Mouse (Mus musculus) liver, postnatal 0 days (tissue): Measurements from ENCODE around the gene Slc5a6. TPM values are rescaled to one million over a fixed set of nuclear protein-coding genes. Genes with fewer than 3 reads are reported as not detected.

Experiments
- ATAC-seq: fragments of 200-750 bp; cut with Nextera tagmentation; 2 replicates; pipeline ENCODE4 v1.8.0; 2017; ENCODE audit warnings: mild to moderate bottlenecking, moderate library complexity
- DNase-seq: peaks from one replicate; pipeline ENCODE4 v3.0.0-alpha.2; 2016
- H3K27ac ChIP-seq: fragments of 300-500 bp; sonication (generic); 2 replicates; pipeline ENCODE4 v1.5.1; 2014; ENCODE audit warnings: antibody characterized with exemption, moderate library complexity, mild to moderate bottlenecking, low read depth
- H3K27me3 ChIP-seq: fragments of 300-500 bp; sonication (generic); 2 replicates; pipeline ENCODE4 v1.6.1; 2014; ENCODE audit warnings: low read length, control low read depth, mixed read lengths; ENCODE audit not compliant: insufficient read depth
- H3K36me3 ChIP-seq: fragments of 300-500 bp; sonication (generic); replicated peaks from 2 replicates; pipeline ENCODE4 v1.6.1; 2014; ENCODE audit warnings: mild to moderate bottlenecking, control low read depth, low read length, moderate library complexity, mixed read lengths; ENCODE audit not compliant: insufficient read depth
- H3K4me1 ChIP-seq: fragments of 300-500 bp; sonication (generic); 2 replicates; pipeline ENCODE4 v1.6.1; 2014; ENCODE audit warnings: antibody characterized with exemption, mild to moderate bottlenecking, control low read depth; ENCODE audit not compliant: insufficient read depth
- H3K4me2 ChIP-seq: fragments of 300-500 bp; sonication (generic); 2 replicates; pipeline ENCODE4 v1.6.1; 2014; ENCODE audit warnings: low read depth, mild to moderate bottlenecking, low read length, moderate library complexity, mixed read lengths
- H3K4me3 ChIP-seq: fragments of 300-500 bp; sonication (generic); 2 replicates; pipeline ENCODE4 v1.5.1; 2014; ENCODE audit warnings: low read depth, low read length
- H3K9ac ChIP-seq: fragments of 300-500 bp; sonication (generic); replicated peaks from 2 replicates; pipeline ENCODE4 v1.6.1; 2014; ENCODE audit warnings: mild to moderate bottlenecking, moderate library complexity
- H3K9me3 ChIP-seq: fragments of 300-500 bp; sonication (generic); 2 replicates; pipeline ENCODE4 v1.6.1; 2016; ENCODE audit warnings: mild to moderate bottlenecking, control low read depth, low read length, mixed read lengths
- CTCF ChIP-seq: sonication (generic); IDR thresholded peaks from 2 replicates; pipeline ENCODE4 v1.5.1; 2016; ENCODE audit warnings: antibody characterized with exemption, low read depth
- EP300 ChIP-seq: IDR thresholded peaks from 2 replicates; pipeline ENCODE4 v1.6.1; 2016; ENCODE audit warnings: antibody characterized with exemption, low read depth, mild to moderate bottlenecking
- WGBS: fragments of 180-500 bp; shearing (Covaris S2); extraction: QIAGEN DNeasy Blood & Tissue Kit; methylation state at CpG from one replicate; pipeline ENCODE4 v1.1.7; 2014; ENCODE audit not compliant: insufficient replicate concordance; 5-methylcytosine and 5-hydroxymethylcytosine counted together
- polyA plus RNA-seq: library from polyadenylated mRNA; unstranded; fragments of >200 nt; fragmentation: Nextera tagmentation; extraction: Ambion mirVana; gene quantifications from 2 replicates; pipeline ENCODE4 v1.2.1, GENCODE M21; 2015

Gene Slc5a6
- polyA plus RNA-seq, 1 experiment from 2014 or later = 3.7 TPM

DNA sequence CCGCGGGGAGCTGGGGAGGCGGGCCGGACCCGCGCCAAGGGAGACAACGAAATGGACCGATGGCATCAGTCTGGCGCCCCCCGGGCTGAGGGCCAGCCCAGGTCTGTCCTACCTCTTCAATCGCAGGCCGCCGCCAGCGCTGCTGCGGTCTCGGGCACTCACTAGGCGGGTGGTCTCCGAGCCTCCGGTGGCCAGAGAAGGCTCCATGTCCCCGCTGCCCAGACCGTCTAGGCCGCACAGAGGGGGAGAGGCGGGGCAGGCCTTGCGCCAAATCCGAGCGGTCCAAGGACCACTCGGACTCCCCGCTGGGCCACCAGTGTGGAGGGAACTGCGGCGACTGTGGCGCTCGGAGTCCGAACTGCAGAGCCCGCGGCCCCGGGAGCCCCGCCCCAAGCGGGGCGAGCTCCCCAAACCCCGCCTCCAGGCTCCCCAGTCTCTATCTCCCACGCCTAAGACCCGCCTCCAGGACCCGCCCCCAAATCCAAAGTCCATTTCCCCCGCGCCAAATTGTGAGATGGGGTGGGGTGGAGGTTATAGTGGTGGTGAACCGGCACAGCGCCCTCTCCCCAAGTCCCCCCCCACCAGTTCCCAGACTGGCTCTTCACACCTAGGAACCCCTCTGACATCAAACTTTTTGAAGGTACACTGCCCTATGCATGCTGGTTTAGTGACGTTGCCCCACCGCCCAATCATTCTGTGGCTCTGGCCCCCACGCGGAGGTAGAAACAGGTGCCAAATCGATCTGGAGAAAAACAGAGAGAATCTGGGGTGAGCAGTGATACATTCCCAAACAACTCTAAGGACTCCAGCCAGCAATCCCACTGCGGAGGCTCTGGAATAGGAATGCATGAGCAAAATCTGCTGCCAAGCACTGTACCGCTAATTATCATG is 44.7 kb upstream of the Slc5a6 start:
- TF ChIP-seq EP300 (no peak), CTCF (no peak)
- H3K4me1 ChIP-seq = peaks cover 15% of the 10 kb centered on the region
- no peaks in the 10 kb centered on the region for H3K9me3 ChIP-seq
- WGBS = 2% methylated on average over 42 of the region's 54 CpGs
- H3K27ac ChIP-seq = no peak overlapping the region
- ATAC-seq (peak; percentile 82), DNase-seq (peak; percentile 67)
- peak overlapping the region; percentile 71 for H3K4me2 ChIP-seq
- no peaks in the 10 kb centered on the region for H3K36me3 ChIP-seq
- H3K9ac ChIP-seq = no peak overlapping the region; the same call in 1 of the 2 replicates
- peak overlapping the region; percentile 43 for H3K4me3 ChIP-seq
- peaks cover 78% of the 10 kb centered on the region for H3K27me3 ChIP-seq

GRCm38 (mm10) chr5:31092231-31092975 is 43.7 kb upstream of the Slc5a6 start:
- H3K9me3 ChIP-seq = no peaks in the 10 kb centered on the region
- DNase-seq (no peak), ATAC-seq (no peak)
- no peaks in the 10 kb centered on the region for H3K36me3 ChIP-seq
- 4% methylated on average over 39 of the region's 53 CpGs for WGBS
- TF ChIP-seq EP300 (no peak), CTCF (no peak)
- H3K4me2 ChIP-seq = peak overlapping the region; percentile 71
- H3K27ac ChIP-seq = no peak overlapping the region
- H3K27me3 ChIP-seq = peaks cover 74% of the 10 kb centered on the region
- peak overlapping the region; percentile 43 for H3K4me3 ChIP-seq
- no peak overlapping the region for H3K9ac ChIP-seq
- peaks cover 15% of the 10 kb centered on the region for H3K4me1 ChIP-seq

DNA sequence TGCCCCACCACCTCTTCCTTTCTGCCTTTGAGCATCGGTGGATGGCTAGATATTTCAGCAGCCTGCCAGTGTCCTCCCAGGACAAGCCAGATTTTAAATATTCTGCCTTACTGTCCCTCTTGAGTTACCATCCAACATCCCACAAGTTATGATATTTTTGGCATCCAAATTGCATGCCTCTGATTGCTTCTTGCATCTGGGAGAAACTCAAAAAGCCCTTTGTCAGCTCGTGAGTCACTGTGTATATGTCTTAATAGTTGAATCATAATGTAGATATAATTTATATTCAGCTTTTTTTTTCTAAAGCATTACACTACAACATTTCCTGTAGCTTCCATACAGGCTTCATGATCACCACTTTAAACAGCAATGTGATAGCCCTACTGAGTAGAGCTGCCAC is 38.4 kb upstream of the Slc5a6 start:
- no peak for TF ChIP-seq CTCF
- no peak for TF ChIP-seq EP300
- Histone ChIP-seq H3K9ac (no peak overlapping the region), H3K9me3 (no peaks in the 10 kb centered on the region), H3K4me2 (no peak overlapping the region), H3K27ac (no peak overlapping the region), H3K4me3 (no peak overlapping the region), H3K36me3 (no peaks in the 10 kb centered on the region), H3K27me3 (peaks cover 26% of the 10 kb centered on the region), H3K4me1 (peaks cover 3% of the 10 kb centered on the region; the same call in 1 of the 2 replicates)
- DNase-seq = no peak
- ATAC-seq = no peak
- 59% methylated on average over 2 of the region's 2 CpGs for WGBS

DNA sequence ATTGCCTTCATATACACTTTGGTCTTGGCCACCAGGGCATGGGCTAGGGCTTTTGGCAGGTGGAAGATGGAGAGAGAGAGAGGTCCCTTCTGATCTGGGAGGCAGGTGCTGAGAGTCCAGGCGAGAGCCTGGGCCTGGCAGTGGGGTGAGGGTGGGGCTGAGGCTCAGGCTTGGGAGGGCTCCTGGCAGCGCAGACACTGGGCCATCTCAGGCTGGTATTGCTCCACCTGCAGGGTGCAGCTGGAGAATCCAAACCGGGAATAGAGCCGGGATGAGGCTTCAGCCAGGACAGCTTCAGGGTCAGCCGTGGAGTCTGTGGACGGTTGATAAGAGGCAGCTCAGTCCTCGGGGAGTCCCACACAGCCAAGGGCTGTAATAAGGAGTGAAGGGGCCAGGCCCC is 37.9 kb upstream of the Slc5a6 start:
- Histone ChIP-seq H3K27ac (no peak overlapping the region), H3K4me1 (peaks cover 3% of the 10 kb centered on the region; the same call in 1 of the 2 replicates), H3K9me3 (no peaks in the 10 kb centered on the region), H3K4me3 (no peak overlapping the region), H3K4me2 (no peak overlapping the region), H3K36me3 (no peaks in the 10 kb centered on the region), H3K27me3 (peaks cover 21% of the 10 kb centered on the region), H3K9ac (no peak overlapping the region)
- no peak for ATAC-seq
- DNase-seq = no peak
- TF ChIP-seq CTCF = no peak
- no peak for TF ChIP-seq EP300
- 32% methylated on average over 7 of the region's 7 CpGs for WGBS

DNA sequence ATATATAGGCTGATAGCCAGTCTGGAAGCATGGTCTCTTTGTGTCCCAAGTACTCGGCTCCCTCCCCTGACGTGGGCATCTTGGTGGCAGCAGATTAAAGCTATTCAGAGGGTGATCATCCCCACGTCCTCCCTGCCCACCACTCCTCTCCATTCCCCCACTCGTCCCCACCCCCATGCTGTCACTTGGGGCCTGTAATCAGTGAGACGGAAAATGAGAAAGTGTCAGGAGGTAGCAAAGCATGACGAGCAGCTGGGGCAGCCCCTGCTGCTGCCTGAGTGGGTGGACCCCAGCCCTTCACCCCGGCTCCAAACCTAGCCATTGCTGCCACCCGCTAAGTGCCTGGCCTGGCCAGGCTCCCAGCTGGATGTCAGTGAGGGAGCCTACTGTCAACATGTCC is 35.2 kb upstream of the Slc5a6 start:
- DNase-seq (no peak), ATAC-seq (peak; percentile 40; the same call in 1 of the 2 replicates)
- Histone ChIP-seq H3K9ac (no peak overlapping the region), H3K4me1 (peaks cover 3% of the 10 kb centered on the region; the same call in 1 of the 2 replicates), H3K9me3 (no peaks in the 10 kb centered on the region), H3K4me2 (no peak overlapping the region), H3K36me3 (no peaks in the 10 kb centered on the region), H3K4me3 (no peak overlapping the region), H3K27me3 (0 out of 2 replicates have a peak, but pooled peaks cover 3% of the 10 kb centered on the region), H3K27ac (no peak overlapping the region)
- WGBS = 39% methylated on average over 8 of the region's 8 CpGs
- TF ChIP-seq CTCF (no peak), EP300 (no peak)
